Mouse (Mus musculus): Measurements from ENCODE around the gene Dscam. TPM values are rescaled to one million over a fixed set of nuclear protein-coding genes. Genes with fewer than 3 reads are reported as not detected.

The Dscam gene
- total RNA-seq (2021), result 10 to 100 TPM; 41.2 to 44.9 TPM
- long read RNA-seq, experiment 1, full-length matches to known transcripts, result 1 of 24 reads
- long read RNA-seq, experiment 1, partial matches to known transcripts, result 16 of 24 reads
- long read RNA-seq, experiment 1, other reads (novel, unspliced or antisense), result 7 of 24 reads
- long read RNA-seq, experiment 2, partial matches to known transcripts, result 8 of 15 reads
- long read RNA-seq, experiment 2, other reads (novel, unspliced or antisense), result 7 of 15 reads

DNA sequence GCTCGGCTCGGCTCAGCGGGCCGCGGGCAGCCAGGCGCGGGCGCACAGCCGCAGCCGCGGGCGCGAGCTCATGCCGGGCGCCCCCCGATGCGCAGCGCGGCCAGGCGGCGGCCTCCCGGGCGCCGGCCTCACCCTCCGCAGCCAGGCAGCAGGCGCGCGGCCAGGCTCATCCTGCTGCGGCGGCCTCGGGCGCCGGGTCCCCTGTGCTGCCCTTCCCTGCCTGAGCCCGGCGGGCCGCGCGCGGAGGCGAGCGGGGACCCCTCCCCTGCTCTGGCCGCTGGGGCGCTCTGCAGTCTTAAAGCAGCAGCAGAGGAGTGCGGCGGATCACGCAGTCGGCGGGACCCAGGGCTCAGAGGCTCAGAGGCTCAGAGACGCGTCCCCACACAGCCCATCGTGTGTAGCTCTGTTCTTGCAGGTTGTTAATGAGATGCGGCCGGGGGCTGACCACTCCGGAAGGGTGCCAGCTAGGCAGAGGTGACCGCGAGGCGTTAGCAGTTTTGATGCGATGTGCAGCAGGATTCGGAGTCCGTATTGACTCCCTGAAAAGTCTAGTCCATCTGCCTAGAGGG lies at the start of gene Dscam:
Gene Dscam (minus strand): TSS at position 240 of the 569 bp plus-strand sequence.
- Histone ChIP-seq H3K4me3 (peak within 1 kb of the TSS; percentile 62), H3K27ac (peak within 1 kb of the TSS; percentile 94)
- TF ChIP-seq CTCF (IDR thresholded peaks at IDR 0.05), result no peak
- DNase-seq (ENCODE audit: extremely low spot score in 1 of 2, low spot score in 2 of 2), result peak; percentile 41 to 58
- intact Hi-C loops (cut with DNase I), result loop anchor here (2.0 to 5.0 kb wide), 2 partner anchors 40 to 117 kb away; no protein-coding TSS in a partner anchor

DNA sequence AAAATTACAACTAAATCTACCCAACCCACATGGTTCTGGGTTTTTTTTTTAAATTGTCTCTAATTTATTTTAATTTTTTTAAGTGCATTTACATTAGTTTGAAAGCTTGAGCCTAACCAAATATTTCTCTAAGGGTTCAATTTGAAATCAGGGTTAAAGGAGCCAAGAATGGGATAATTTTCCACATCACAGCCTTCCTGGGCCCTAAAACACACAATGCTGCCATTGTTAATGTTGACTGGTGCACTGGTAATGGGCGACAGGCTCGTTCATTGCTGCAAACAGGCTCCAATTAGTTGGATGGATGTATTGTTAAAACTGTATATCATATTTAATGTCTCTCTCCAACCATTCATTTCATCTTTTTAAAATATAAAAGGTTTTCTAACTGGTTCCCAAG lies 48.8 kb upstream of the Dscam start:
- DNase-seq (ENCODE audit: extremely low spot score in 1 of 2, low spot score in 2 of 2), result no peak
- no peak for TF ChIP-seq CTCF (IDR thresholded peaks at IDR 0.05)
- Histone ChIP-seq H3K27ac (no peak overlapping the region), H3K4me3 (no peak overlapping the region)
- intact Hi-C loops (cut with DNase I), result no loop called here

DNA sequence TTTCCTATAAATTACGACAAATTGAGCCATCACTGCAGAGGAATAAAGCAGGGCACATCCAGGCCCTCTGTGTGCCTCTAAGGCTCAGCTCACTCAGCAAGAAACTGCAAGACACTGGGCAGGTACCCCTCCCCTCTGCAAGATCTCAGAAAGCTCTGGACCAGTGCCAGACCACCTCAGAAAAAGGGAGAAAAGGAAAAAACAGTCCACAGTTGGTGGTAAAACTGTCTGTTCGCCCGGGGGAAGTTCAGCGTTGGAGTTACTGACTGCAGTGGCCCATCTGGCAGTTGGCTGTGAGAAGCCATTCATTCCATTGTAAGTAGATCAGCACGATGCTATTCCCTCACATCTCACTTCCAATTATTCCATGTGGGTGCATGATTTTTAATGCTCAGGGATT lies 39.4 kb upstream of the Dscam start:
- H3K4me3 ChIP-seq, result no peak overlapping the region
- TF ChIP-seq CTCF (IDR thresholded peaks at IDR 0.05), result no peak
- intact Hi-C loops (cut with DNase I), result loop anchor here (2.0 to 5.0 kb wide), 2 partner anchors 39 to 77 kb away; partner anchors contain the start of gene Dscam
- no peak overlapping the region for H3K27ac ChIP-seq
- DNase-seq (ENCODE audit: extremely low spot score in 1 of 2, low spot score in 2 of 2), result peak; percentile 60 to 71

DNA sequence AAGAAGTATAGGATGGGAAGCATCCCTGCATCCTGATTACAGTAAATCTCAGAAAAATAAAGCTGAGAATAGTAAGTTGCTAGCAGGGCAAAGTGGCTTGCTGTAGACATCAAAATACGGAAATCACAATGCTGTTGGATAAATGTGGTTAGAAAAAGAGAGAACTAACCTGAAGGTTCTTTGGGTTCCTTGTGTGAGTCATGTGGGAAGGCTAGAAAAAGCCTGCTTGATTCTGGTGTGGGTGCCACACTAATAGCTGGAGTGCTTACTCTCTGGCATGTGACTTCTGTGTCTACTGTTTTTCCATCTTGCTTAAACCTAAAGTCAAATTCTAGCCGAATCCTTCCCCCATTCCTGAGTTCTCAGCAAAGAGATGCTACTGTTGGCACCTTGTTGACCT lies 37.7 kb upstream of the Dscam start:
- no peak for TF ChIP-seq CTCF (IDR thresholded peaks at IDR 0.05)
- no peak overlapping the region for H3K4me3 ChIP-seq
- DNase-seq (ENCODE audit: extremely low spot score in 1 of 2, low spot score in 2 of 2), result no peak
- intact Hi-C loops (cut with DNase I), result no loop called here
- H3K27ac ChIP-seq, result no peak overlapping the region

DNA sequence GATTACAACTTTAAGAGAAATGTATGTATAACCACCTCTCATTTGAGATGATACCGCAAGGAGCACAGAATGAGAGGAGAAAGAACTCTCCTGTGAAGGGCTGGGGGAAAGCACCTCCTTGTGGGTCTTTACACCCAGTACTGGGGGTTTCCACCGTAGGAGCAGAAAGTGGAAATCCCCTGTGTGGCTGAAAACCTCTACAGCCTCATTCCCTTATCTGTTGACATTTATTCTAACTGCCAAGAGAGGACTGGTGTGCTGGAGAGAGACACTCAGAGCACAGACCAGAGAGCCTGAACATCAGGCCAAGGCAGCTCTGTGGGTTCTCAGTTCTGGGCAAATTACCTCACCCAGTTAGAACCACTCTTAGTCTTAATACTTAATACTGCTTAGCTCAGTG lies 33.5 kb upstream of the Dscam start:
- no peak for TF ChIP-seq CTCF (IDR thresholded peaks at IDR 0.05)
- Histone ChIP-seq H3K27ac (no peak overlapping the region), H3K4me3 (no peak overlapping the region)
- no peak for DNase-seq (ENCODE audit: extremely low spot score in 1 of 2, low spot score in 2 of 2)
- intact Hi-C loops (cut with DNase I), result no loop called here

DNA sequence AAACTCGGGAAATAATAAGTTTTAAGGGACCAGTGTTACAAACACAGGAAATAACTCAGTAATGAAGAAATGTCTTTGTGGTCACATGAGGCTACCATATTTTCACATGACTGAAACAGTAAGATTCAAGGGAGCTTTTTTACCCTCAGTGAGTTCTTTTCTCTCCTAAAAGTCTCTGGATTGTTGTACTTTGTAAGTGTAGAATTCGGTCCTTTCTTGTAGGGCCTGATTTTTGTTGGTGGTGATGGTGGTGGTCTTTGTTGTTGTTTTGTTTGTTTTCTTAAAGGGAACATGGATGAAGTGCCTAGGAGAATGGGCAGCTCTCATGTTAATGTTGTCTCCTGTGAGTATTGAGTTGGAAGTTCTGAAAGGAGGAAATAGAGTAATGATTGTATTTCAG lies 33.0 kb upstream of the Dscam start:
- intact Hi-C loops (cut with DNase I), result no loop called here

DNA sequence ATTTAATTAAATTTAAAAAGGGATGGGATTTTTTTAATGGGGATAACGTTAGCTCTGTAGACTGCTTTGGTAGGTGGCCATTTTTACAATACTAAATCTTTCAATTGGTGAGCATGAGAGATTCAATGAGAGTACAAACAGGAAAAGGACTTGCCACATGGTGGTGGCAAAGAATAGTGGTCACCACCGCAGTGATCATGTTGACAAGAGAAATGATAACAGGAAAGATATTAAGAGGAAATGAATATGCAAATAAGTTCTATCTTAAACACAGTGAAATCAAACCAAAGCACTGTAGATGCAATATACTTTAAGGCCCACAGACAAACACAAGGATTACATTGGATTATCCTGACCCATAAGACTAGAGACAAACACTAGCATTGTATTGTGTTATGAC lies 24.1 kb upstream of the Dscam start:
- Histone ChIP-seq H3K4me3 (no peak overlapping the region), H3K27ac (no peak overlapping the region)
- DNase-seq (ENCODE audit: extremely low spot score in 1 of 2, low spot score in 2 of 2), result no peak
- TF ChIP-seq CTCF (IDR thresholded peaks at IDR 0.05), result no peak
- intact Hi-C loops (cut with DNase I), result no loop called here

More for the DNA sequence above, 33.0 kb upstream of the Dscam start:
- DNase-seq (ENCODE audit: extremely low spot score in 1 of 2, low spot score in 2 of 2), result no peak
- Histone ChIP-seq H3K4me3 (no peak overlapping the region), H3K27ac (no peak overlapping the region)
- no peak for TF ChIP-seq CTCF (IDR thresholded peaks at IDR 0.05)

DNA sequence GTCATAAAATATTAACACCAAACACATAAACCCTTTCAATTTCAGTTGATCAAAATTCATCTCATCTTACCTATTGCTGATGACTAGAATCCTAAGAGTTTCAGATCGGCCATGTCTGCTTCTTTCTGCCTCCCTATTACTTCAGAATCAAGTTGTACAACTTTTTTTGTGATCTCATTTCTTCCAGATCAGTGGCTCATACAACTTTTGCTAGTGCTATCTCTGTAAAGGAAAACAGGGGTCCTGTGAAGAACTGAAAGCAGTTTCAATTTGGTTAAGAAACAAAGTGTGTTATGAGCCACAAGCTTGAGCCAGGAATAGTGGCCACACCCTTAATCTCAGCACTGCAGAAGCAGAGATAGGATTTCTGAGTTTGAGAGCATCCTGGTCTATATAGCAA lies 23.6 kb upstream of the Dscam start:
- no peak for DNase-seq (ENCODE audit: extremely low spot score in 1 of 2, low spot score in 2 of 2)
- H3K4me3 ChIP-seq, result no peak overlapping the region
- intact Hi-C loops (cut with DNase I), result no loop called here
- TF ChIP-seq CTCF (IDR thresholded peaks at IDR 0.05), result no peak
- no peak overlapping the region for H3K27ac ChIP-seq

DNA sequence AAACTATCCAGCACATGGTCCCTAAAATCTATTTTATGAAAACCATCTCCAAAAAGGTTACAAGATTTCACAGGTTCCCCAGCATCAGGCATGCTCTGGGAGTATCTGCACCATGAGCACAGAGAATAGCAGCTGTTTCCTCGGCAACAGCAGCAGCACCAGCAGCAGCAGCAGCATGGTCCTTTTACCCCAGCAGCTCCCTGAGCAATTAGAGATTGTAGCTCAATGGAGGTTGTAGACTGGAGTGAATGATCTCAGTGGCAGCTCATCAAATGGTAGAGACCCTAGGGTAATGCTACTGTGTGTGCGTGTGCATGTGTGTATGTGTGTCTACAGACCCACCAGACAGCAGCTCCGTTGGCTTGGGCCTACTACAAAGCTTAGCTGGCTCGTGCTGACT lies 21.7 kb upstream of the Dscam start:
- no peak for TF ChIP-seq CTCF (IDR thresholded peaks at IDR 0.05)
- intact Hi-C loops (cut with DNase I), result no loop called here

DNA sequence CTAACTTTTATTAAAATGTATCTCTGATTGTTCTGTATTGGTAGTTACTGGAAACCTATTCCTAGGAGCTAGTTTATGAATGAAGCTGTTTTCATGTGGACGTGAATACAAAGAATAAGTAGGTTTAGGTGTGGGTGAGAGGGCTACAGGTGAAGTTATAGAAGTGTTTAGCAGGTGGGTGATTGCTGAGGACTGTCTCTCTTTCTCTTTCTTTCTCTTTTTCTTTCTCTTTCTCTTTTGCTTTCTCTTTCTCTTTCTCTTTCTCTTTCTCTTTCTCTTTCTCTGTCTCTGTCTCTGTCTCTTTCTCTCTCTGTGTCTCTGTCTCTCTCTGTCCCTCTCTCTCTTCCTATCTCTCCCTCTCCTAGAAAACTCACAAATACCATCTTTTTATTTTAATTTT lies 20.1 kb upstream of the Dscam start:
- intact Hi-C loops (cut with DNase I), result no loop called here
- Histone ChIP-seq H3K27ac (no peak overlapping the region), H3K4me3 (no peak overlapping the region)
- no peak for DNase-seq (ENCODE audit: extremely low spot score in 1 of 2, low spot score in 2 of 2)
- TF ChIP-seq CTCF (IDR thresholded peaks at IDR 0.05), result no peak

More for the DNA sequence above, 21.7 kb upstream of the Dscam start:
- no peak overlapping the region for H3K4me3 ChIP-seq
- no peak overlapping the region for H3K27ac ChIP-seq
- no peak for DNase-seq (ENCODE audit: extremely low spot score in 1 of 2, low spot score in 2 of 2)

DNA sequence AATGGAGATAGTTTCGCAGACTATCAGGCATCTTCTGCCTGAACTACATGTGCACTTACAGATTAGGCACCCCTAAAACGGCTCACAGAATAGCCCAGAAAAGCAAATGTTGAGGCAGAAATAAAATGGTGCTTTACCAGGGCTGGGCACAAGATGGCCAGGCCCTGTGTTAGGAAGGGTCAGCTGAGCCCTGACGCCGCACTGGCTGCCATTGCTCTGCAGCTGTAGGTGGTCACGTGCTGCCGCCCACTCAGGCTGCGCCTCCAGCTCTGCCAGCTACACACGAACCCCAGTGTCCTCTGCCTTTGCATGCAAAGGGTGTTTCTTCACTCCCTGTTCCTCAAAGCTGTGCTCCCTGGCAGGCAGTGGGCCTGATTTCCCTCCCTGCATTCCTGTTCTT lies 948 bp upstream of the Dscam start:
- DNase-seq (ENCODE audit: extremely low spot score in 1 of 2, low spot score in 2 of 2), result peak; percentile 49 to 56
- intact Hi-C loops (cut with DNase I), result loop anchor here (2.0 to 5.0 kb wide), 2 partner anchors 39 to 116 kb away; no protein-coding TSS in a partner anchor
- TF ChIP-seq CTCF (IDR thresholded peaks at IDR 0.05), result no peak; the same call in 1 of the 2 replicates
- H3K4me3 ChIP-seq, result peak overlapping the region; percentile 62; the same call in 1 of the 2 replicates
- H3K27ac ChIP-seq, result peak overlapping the region; percentile 94

DNA sequence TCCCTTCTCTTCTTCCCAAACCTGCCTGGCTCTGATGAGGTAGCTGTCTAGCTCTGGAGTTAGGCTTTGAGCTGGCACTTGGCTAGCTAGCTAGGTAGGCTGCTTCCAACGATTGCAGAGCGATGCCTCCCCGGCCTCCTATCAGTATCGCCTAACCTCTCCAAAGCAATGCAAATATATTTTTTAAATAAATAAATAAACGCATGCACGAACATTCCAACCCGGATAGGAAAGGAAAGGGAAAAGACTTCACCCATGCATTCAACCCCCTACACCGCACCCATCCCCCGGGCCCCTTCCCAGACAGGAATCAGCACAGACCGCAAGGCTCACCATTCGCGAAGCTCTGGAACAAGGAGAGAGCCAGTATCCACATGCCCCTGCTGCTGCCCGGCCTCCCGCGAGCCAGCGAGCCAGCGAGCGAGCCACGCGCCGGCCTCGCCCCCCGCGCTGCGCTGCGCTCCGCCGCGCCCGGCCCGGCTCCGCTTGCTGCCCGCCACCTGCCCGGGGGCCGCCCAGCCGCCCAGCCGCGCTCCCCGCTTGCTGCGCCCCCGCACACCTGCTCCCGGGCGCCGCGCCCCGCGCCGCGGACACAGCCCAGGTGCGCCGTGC lies 545 bp downstream of the Dscam start:
- DNase-seq (ENCODE audit: extremely low spot score in 1 of 2, low spot score in 2 of 2), result peak; percentile 53 to 63
- intact Hi-C loops (cut with DNase I), result loop anchor here (2.0 to 5.0 kb wide), 5 partner anchors 41 to 313 kb away; no protein-coding TSS in a partner anchor
- peak overlapping the region; percentile 94 for H3K27ac ChIP-seq
- TF ChIP-seq CTCF (IDR thresholded peaks at IDR 0.05), result no peak
- H3K4me3 ChIP-seq, result peak overlapping the region; percentile 62
